Mouse (Mus musculus): Measurements from ENCODE around the gene Map4k5.

- no peak for TF ChIP-seq POLR2A (IDR thresholded peaks at IDR 0.05; ENCODE audit: insufficient read depth, low read depth, low read length)
- no peak for TF ChIP-seq CTCF (IDR thresholded peaks at IDR 0.05; ENCODE audit: insufficient read depth, low read depth, low read length)
Measured at GRCm38 (mm10) chr12:69776607-69777340, 116.2 kb downstream of the Map4k5 start.
